Mouse (Mus musculus): ENCODE data around the gene Cyp8b1. TPM values are rescaled to one million over a fixed set of nuclear protein-coding genes. Genes with fewer than 3 reads are reported as not detected.

The Cyp8b1 gene
- total and polyA plus RNA-seq, 3 experiments, result 0.06 TPM; not detected in 2

DNA sequence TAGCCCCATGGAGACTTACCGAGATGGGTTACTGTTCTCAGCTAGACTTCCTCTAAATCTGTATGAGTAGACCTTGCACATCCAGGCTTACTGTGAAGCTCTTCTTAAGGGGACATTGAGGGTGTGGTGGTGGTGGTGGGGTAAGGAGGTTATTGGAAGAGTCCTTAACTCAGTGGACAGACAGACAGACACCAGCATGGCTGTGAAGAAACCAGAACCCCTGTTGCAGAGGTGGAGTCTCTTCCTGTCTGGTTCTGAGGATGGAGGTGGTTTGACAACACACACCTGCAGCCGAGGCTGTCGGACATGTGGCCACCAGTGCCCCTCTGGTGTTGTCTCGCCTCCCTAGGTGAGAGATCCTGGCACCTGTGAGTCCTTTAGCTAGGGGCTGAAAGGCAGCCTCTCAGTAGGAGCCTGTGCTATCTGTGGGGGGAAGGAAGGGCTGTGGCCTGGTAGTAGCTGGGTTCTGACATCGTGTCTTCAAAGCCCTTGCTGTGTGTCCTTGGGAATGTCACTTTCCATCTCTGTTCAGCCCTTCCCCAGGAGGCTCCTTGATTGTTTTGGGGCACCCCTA lies 15.7 kb downstream of the Cyp8b1 start:
- 77% methylated on average over 5 of the region's 5 CpGs for WGBS

DNA sequence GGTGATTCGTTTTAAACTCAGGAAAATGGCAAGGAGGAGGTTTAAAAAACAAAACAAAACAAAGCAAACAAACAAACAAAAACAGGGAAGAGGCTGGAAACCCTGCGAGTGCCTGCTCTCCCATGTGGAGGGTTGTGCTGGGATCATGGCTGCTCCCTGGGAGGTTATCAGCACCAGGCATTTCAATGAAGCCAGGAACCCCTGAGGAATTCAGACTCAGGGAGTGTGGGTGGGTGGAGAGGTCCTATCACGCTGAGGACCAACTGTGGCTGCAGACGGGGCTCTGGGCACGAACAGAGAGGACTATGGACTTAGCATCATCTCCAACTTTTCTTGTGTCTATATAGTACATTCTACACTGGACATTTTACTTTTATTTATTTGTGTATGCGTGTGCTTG lies 16.8 kb downstream of the Cyp8b1 start:
- whole genome bisulfite sequencing, result 57% methylated on average over 6 of the region's 6 CpGs
- H3K27ac ChIP-seq, result no peak overlapping the region
- no peak for TF ChIP-seq CTCF (IDR thresholded peaks at IDR 0.05)
- no peak for TF ChIP-seq POLR2A (IDR thresholded peaks at IDR 0.05; ENCODE audit: insufficient read depth, low read depth, low read length)
- TF ChIP-seq EP300 (IDR thresholded peaks at IDR 0.05; ENCODE audit: insufficient read depth, low read depth, low read length), result no peak
- no peak overlapping the region for H3K9ac ChIP-seq (ENCODE audit: low read depth, low read length)
- H3K27me3 ChIP-seq (ENCODE audit: control insufficient read depth, insufficient read depth, low read length), result no peaks in the 10 kb centered on the region
- no peak overlapping the region for H3K4me3 ChIP-seq
- H3K36me3 ChIP-seq (ENCODE audit: control insufficient read depth, insufficient read depth, low read length), result no peaks in the 10 kb centered on the region
- no peaks in the 10 kb centered on the region for H3K79me2 ChIP-seq (replicated peaks; ENCODE audit: control insufficient read depth, insufficient read depth, low read length)
- intact Hi-C loops (cut with DNase I), result no loop called here
- H3K4me1 ChIP-seq (ENCODE audit: control insufficient read depth, insufficient read depth, low read length), result peaks cover 5% of the 10 kb centered on the region; the same call in 1 of the 2 replicates
- DNase-seq, result peak in 1 of 2 experiments; percentile 10

More for the DNA sequence above, 15.7 kb downstream of the Cyp8b1 start:
- Histone ChIP-seq H3K27me3 (ENCODE audit: control insufficient read depth, insufficient read depth, low read length) (no peaks in the 10 kb centered on the region), H3K9ac (ENCODE audit: low read depth, low read length) (no peak overlapping the region), H3K4me3 (no peak overlapping the region), H3K79me2 (replicated peaks; ENCODE audit: control insufficient read depth, insufficient read depth, low read length) (no peaks in the 10 kb centered on the region), H3K4me1 (ENCODE audit: control insufficient read depth, insufficient read depth, low read length) (peaks cover 3% of the 10 kb centered on the region; the same call in 1 of the 2 replicates), H3K27ac (no peak overlapping the region), H3K36me3 (ENCODE audit: control insufficient read depth, insufficient read depth, low read length) (no peaks in the 10 kb centered on the region)
- intact Hi-C loops (cut with DNase I), result no loop called here
- DNase-seq, result peak in 1 of 2 experiments; percentile 14
- TF ChIP-seq EP300 (IDR thresholded peaks at IDR 0.05; ENCODE audit: insufficient read depth, low read depth, low read length), result no peak
- TF ChIP-seq CTCF (IDR thresholded peaks at IDR 0.05), result no peak
- no peak for TF ChIP-seq POLR2A (IDR thresholded peaks at IDR 0.05; ENCODE audit: insufficient read depth, low read depth, low read length)

DNA sequence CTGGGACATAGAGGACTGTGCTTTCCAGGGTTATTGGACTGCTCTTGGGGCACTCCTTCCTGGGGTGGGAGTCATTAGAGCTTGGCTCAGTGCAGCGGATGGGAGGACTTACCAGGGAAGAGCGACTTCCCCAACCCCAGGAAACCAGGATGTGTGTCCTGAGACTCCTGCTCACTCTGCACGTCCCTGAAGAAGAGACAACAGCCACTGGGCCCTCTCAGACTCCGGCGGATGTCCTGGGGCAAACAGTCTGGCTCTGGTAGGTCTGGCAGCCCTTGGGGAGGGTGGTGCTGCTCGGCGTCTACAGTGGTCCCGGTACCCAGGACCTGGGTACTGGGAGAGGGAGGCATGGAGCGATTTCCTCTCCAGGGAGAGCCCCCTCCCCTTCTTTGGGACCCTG lies 17.9 kb downstream of the Cyp8b1 start, which contains the start of gene Ackr2:
Gene Ackr2 (plus strand): TSS at position 111 of the 400 bp plus-strand sequence.
- intact Hi-C loops (cut with DNase I), result no loop called here
- no peaks in the 10 kb centered on the region for H3K79me2 ChIP-seq (replicated peaks; ENCODE audit: control insufficient read depth, insufficient read depth, low read length)
- H3K4me3 ChIP-seq, result no peak within 1 kb of the TSS
- peak in 1 of 2 experiments; percentile 22 for DNase-seq
- no peak within 1 kb of the TSS for H3K27ac ChIP-seq
- TF ChIP-seq EP300 (IDR thresholded peaks at IDR 0.05; ENCODE audit: insufficient read depth, low read depth, low read length), result no peak
- TF ChIP-seq CTCF (IDR thresholded peaks at IDR 0.05), result no peak
- no peak for TF ChIP-seq POLR2A (IDR thresholded peaks at IDR 0.05; ENCODE audit: insufficient read depth, low read depth, low read length)
- no peak within 1 kb of the TSS for H3K9ac ChIP-seq (ENCODE audit: low read depth, low read length)
- no peaks in the 10 kb centered on the region for H3K36me3 ChIP-seq (ENCODE audit: control insufficient read depth, insufficient read depth, low read length)
- H3K27me3 ChIP-seq (ENCODE audit: control insufficient read depth, insufficient read depth, low read length), result no peaks in the 10 kb centered on the region
- peaks cover 2% of the 10 kb centered on the region; the same call in 1 of the 2 replicates for H3K4me1 ChIP-seq (ENCODE audit: control insufficient read depth, insufficient read depth, low read length)
- WGBS, result 58% methylated on average over 9 of the region's 9 CpGs

DNA sequence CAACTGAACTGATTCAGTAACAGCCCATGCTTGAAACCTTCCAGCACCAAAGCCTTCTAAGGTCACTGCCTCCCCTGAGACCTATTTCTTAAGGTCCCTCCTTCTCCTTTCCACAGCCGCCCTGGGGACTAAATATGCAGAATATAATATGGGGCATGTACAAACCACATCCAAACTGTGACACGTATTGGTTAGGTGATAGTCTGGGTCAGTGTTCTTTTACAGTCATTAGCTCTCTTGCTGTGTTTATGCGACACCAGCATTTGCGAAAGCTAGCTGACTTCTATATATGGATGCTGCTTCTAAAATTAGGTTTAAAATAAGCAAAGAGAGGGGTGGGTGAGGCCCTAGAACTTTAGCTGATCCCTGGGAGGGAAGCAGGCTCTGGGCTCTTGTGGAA lies 19.3 kb downstream of the Cyp8b1 start:
- intact Hi-C loops (cut with DNase I), result no loop called here
- WGBS, result 76% methylated on average over 4 of the region's 4 CpGs
- H3K4me1 ChIP-seq (ENCODE audit: control insufficient read depth, insufficient read depth, low read length), result peaks cover 2% of the 10 kb centered on the region; the same call in 1 of the 2 replicates
- no peak overlapping the region for H3K4me3 ChIP-seq
- TF ChIP-seq CTCF (IDR thresholded peaks at IDR 0.05) (no peak), POLR2A (IDR thresholded peaks at IDR 0.05; ENCODE audit: insufficient read depth, low read depth, low read length) (no peak), EP300 (IDR thresholded peaks at IDR 0.05; ENCODE audit: insufficient read depth, low read depth, low read length) (no peak)
- no peak overlapping the region for H3K27ac ChIP-seq
- no peak overlapping the region for H3K9ac ChIP-seq (ENCODE audit: low read depth, low read length)
- H3K27me3 ChIP-seq (ENCODE audit: control insufficient read depth, insufficient read depth, low read length), result no peaks in the 10 kb centered on the region
- H3K36me3 ChIP-seq (ENCODE audit: control insufficient read depth, insufficient read depth, low read length), result no peaks in the 10 kb centered on the region
- no peaks in the 10 kb centered on the region for H3K79me2 ChIP-seq (replicated peaks; ENCODE audit: control insufficient read depth, insufficient read depth, low read length)
- peak in 1 of 2 experiments; percentile 11 for DNase-seq

DNA sequence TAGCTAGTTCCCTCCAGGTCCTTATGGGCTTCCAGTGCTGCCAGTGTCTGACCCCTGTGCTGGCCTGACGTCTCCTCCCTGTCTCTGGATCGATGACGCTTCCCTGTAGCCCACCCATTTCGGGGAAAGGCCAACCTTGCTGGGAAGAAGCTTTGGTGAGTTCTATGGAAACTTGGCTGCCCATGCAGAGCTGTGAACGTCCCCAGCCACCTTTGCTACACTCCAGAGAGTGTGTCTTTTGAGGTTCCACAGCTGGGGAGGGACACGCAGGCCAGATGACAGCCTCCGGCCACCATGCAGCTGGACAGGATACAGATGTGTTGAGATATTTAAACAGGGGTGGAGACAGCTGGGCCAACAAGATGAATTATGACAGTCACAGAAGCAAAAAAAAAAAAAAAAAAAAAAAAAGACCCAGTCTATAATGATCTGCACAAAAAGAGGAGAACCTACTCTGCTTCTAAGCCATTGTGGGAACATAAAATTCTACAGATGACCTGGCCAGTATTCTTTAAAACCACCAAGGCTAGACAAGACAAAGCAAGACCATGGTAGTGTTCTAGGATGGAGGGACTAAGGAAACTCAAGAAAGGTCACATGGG lies 20.6 kb downstream of the Cyp8b1 start:
- Histone ChIP-seq H3K79me2 (replicated peaks; ENCODE audit: control insufficient read depth, insufficient read depth, low read length) (no peaks in the 10 kb centered on the region), H3K36me3 (ENCODE audit: control insufficient read depth, insufficient read depth, low read length) (no peaks in the 10 kb centered on the region), H3K4me3 (no peak overlapping the region), H3K27ac (peak overlapping the region; percentile 23), H3K9ac (ENCODE audit: low read depth, low read length) (no peak overlapping the region), H3K27me3 (ENCODE audit: control insufficient read depth, insufficient read depth, low read length) (no peaks in the 10 kb centered on the region), H3K4me1 (ENCODE audit: control insufficient read depth, insufficient read depth, low read length) (peaks cover 2% of the 10 kb centered on the region; the same call in 1 of the 2 replicates)
- 43% methylated on average over 7 of the region's 7 CpGs for WGBS
- intact Hi-C loops (cut with DNase I), result no loop called here
- TF ChIP-seq POLR2A (IDR thresholded peaks at IDR 0.05; ENCODE audit: insufficient read depth, low read depth, low read length), result no peak
- TF ChIP-seq EP300 (IDR thresholded peaks at IDR 0.05; ENCODE audit: insufficient read depth, low read depth, low read length), result 0 out of 2 replicates have a peak, but pooled peaks have one; percentile 57
- peak; percentile 34 to 43 for DNase-seq

DNA sequence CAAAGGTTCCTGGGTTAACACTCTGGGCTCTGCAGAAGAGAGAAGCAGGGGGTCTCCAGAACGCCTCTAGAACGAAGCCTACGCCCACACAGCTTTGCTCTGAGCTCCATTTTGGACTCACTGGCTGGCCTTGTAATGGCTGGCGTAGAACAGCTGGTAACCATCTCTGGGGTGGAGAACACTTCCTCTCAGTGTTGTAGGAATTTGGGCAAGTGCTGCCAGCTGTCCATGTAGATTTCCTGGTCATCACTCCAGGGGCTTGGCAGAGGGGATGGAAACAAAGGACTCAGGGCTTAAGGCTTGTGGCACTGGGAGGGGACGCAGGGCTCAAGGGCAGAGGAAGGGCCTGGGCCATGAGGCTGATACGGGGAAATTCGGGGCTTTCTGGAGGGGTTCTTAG lies 21.7 kb downstream of the Cyp8b1 start:
- peaks cover 7% of the 10 kb centered on the region for H3K4me1 ChIP-seq (ENCODE audit: control insufficient read depth, insufficient read depth, low read length)
- H3K9ac ChIP-seq (ENCODE audit: low read depth, low read length), result no peak overlapping the region
- no peaks in the 10 kb centered on the region for H3K36me3 ChIP-seq (ENCODE audit: control insufficient read depth, insufficient read depth, low read length)
- H3K27me3 ChIP-seq (ENCODE audit: control insufficient read depth, insufficient read depth, low read length), result no peaks in the 10 kb centered on the region
- no peaks in the 10 kb centered on the region for H3K79me2 ChIP-seq (replicated peaks; ENCODE audit: control insufficient read depth, insufficient read depth, low read length)
- no peak overlapping the region for H3K4me3 ChIP-seq
- 75% methylated on average over 7 of the region's 7 CpGs for WGBS
- H3K27ac ChIP-seq, result no peak overlapping the region
- no peak for TF ChIP-seq CTCF (IDR thresholded peaks at IDR 0.05)
- no peak for TF ChIP-seq POLR2A (IDR thresholded peaks at IDR 0.05; ENCODE audit: insufficient read depth, low read depth, low read length)
- no peak for TF ChIP-seq EP300 (IDR thresholded peaks at IDR 0.05; ENCODE audit: insufficient read depth, low read depth, low read length)
- DNase-seq, result peak in 1 of 2 experiments; percentile 32
- intact Hi-C loops (cut with DNase I), result no loop called here

Measured in heart, adult 2 months (tissue).